ENCODE assay signal across 13 mouse cellular contexts in the genomic region with DNA sequence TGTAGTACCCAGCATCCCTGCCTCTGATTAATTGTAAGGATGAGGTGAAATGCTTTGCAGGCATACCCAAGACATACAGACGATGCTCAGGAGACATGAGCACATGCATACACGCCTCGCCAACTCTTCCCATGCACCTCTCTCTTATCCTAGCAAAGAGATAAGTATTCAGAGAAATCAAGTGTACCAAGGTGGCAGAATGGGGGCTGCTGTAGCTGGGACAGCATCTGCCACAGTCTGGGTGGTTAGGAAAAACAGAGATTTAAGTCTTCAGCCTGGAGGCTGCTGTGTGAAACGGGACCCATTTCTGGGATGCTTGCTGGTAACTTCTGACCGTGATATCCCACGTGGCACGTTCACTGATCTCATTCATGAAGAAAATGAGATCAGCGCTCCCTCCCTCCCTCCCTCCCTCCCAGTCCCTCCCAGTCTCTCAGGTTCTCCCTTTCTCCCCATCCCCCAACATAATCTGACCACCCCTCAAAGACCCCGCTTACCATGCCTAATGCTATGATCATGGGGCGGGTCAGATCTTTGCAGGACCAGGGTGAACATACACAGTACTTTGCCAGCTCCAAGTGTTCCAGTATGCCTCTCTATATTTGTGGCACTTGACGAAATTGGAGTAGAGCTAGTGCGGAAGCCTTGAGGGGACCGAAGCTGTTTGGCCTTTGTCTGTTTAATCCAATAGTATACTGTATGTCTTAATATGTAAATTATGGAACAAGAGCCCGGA. TPM values are rescaled to one million over a fixed set of nuclear protein-coding genes. Genes with fewer than 3 reads are reported as not detected.
DNase-seq lines count a peak whose midpoint lies in the region; ATAC-seq and TF ChIP-seq lines count a peak whose summit lies in the region.
"Had no signal": no experiment of that assay in that cellular context is flagged by ENCODE, and none has a peak within 500 bp of the region (broad histone marks: within the 10 kb centered on the region; RNA-seq: fewer than 3 reads in every experiment).

No protein-coding gene starts in this region.

- no peak for DNase-seq in layer of hippocampus, adult 2 months (ENCODE audit: low spot score in 2 of 2)
- DNase-seq in layer of hippocampus, adult 9-11 months, result no peak
- no peak for DNase-seq in forebrain, embryonic 11.5 days (ENCODE audit: low spot score)
- no peak for DNase-seq in midbrain, embryonic 10.5 days (ENCODE audit: low spot score)
- DNase-seq in retina, embryonic 14.5 days (ENCODE audit: low spot score), result peak; percentile 45
- no peak for DNase-seq in ovary, postnatal 36 days (ENCODE audit: low spot score)
- DNase-seq in layer of hippocampus, postnatal 36 days, result no peak
- DNase-seq: cerebellum, adult 11-12 months; kidney, postnatal 14 days; lung, postnatal 36 days had no signal

- 51% methylated on average over 14 of the region's 14 CpGs for WGBS in forebrain, embryonic 11.5 days
- 61% methylated on average over 14 of the region's 14 CpGs for WGBS in midbrain, embryonic 10.5 days

- peak overlapping the region; percentile 92 for H3K27ac ChIP-seq in layer of hippocampus, adult 2 months
- H3K27ac ChIP-seq in forebrain, embryonic 11.5 days (ENCODE audit: low read depth, low read length), result no peak overlapping the region
- peak overlapping the region; percentile 43 for H3K27ac ChIP-seq in midbrain, embryonic 10.5 days (replicated peaks)
- H3K27ac ChIP-seq: intestine, embryonic 15.5 days; liver, embryonic 14.5 days had no signal

- no peak overlapping the region for H3K9ac ChIP-seq in forebrain, embryonic 11.5 days (ENCODE audit: low read length)
- H3K9ac ChIP-seq: intestine, embryonic 15.5 days; liver, embryonic 14.5 days had no signal

- no peaks in the 10 kb centered on the region for H3K36me3 ChIP-seq in forebrain, embryonic 11.5 days (ENCODE audit: control insufficient read depth, insufficient read depth, low read length)
- H3K36me3 ChIP-seq in midbrain, embryonic 10.5 days, result no peaks in the 10 kb centered on the region
- H3K36me3 ChIP-seq: G1E; intestine, embryonic 15.5 days had no signal

- no peak overlapping the region for H3K4me2 ChIP-seq in forebrain, embryonic 11.5 days (ENCODE audit: low read depth, low read length, severe bottlenecking)
- H3K4me2 ChIP-seq: intestine, embryonic 15.5 days had no signal

- TF ChIP-seq CTCF in layer of hippocampus, adult 2 months (conservative IDR thresholded peaks at IDR 0.05), result no peak

- H3K4me1 ChIP-seq in forebrain, embryonic 11.5 days (replicated peaks; ENCODE audit: control insufficient read depth, insufficient read depth, low read length), result peaks cover 7% of the 10 kb centered on the region; the same call in 1 of the 2 replicates
- peaks cover 33% of the 10 kb centered on the region for H3K4me1 ChIP-seq in midbrain, embryonic 10.5 days
- H3K4me1 ChIP-seq: intestine, embryonic 15.5 days had no signal

- ATAC-seq in forebrain, embryonic 11.5 days (replicated peaks; ENCODE audit: low FRiP score), result peak; percentile 53
- ATAC-seq: intestine, embryonic 15.5 days had no signal

- no peaks in the 10 kb centered on the region for H3K27me3 ChIP-seq in forebrain, embryonic 11.5 days (ENCODE audit: control insufficient read depth, insufficient read depth, low read length)
- H3K27me3 ChIP-seq in midbrain, embryonic 10.5 days (ENCODE audit: low read depth, poor library complexity, severe bottlenecking), result no peaks in the 10 kb centered on the region; the same call in 1 of the 2 replicates
- H3K27me3 ChIP-seq: intestine, embryonic 15.5 days had no signal

- no peaks in the 10 kb centered on the region for H3K9me3 ChIP-seq in forebrain, embryonic 11.5 days (ENCODE audit: control insufficient read depth, low read length)
- no peaks in the 10 kb centered on the region for H3K9me3 ChIP-seq in midbrain, embryonic 10.5 days (replicated peaks)
- H3K9me3 ChIP-seq: intestine, embryonic 15.5 days had no signal

- H3K4me3 ChIP-seq in layer of hippocampus, adult 2 months, result no peak overlapping the region
- no peak overlapping the region for H3K4me3 ChIP-seq in forebrain, embryonic 11.5 days (ENCODE audit: low read depth, low read length)
- H3K4me3 ChIP-seq in midbrain, embryonic 10.5 days, result no peak overlapping the region
- H3K4me3 ChIP-seq: intestine, embryonic 15.5 days had no signal

RNA-seq across cellular contexts. Expression of a gene that starts 38.3 kb away (rescaled TPM):
- 10 to 100 TPM; 74.8 to 75.3 TPM for total RNA-seq in layer of hippocampus, adult 2 months (2021)
- 3.6 and 4.1 TPM in 2 replicates for polyA plus RNA-seq in forebrain, embryonic 11.5 days (2014; fragmentation: Nextera tagmentation; extraction: Ambion mirVana)
- polyA plus RNA-seq in midbrain, embryonic 10.5 days (2016; fragmentation: Nextera tagmentation; extraction: Ambion mirVana), result 3.3 and 4.2 TPM in 2 replicates
- 10 to 100 TPM; 74.1 to 77.7 TPM for total RNA-seq in layer of hippocampus, postnatal 36 days (2021)
- polyA plus RNA-seq: G1E had no signal
